Mouse (Mus musculus): Measurements from ENCODE around the gene Ctdspl.

Gene Ctdspl

GRCm38 (mm10) chr9:118986286-118986685 lies 60.0 kb downstream of the Ctdspl start:
- CTCF ChIA-PET: no interaction called here

- CTCF ChIA-PET: no interaction called here
These were observed 62.7 kb downstream of the Ctdspl start for GRCm38 (mm10) chr9:118988787-118989580.

GRCm38 (mm10) chr9:118990490-118990889 lies 64.2 kb downstream of the Ctdspl start:
- CTCF ChIA-PET: no interaction called here

- CTCF ChIA-PET: no interaction called here
These were observed 65.7 kb downstream of the Ctdspl start for GRCm38 (mm10) chr9:118991750-118992585.

- CTCF ChIA-PET: no interaction called here
These were observed 66.3 kb downstream of the Ctdspl start for GRCm38 (mm10) chr9:118992586-118992955.

GRCm38 (mm10) chr9:118994524-118995227 lies 68.4 kb downstream of the Ctdspl start:
- CTCF ChIA-PET: no interaction called here

GRCm38 (mm10) chr9:118995539-118995938 lies 69.3 kb downstream of the Ctdspl start:
- CTCF ChIA-PET: no interaction called here

GRCm38 (mm10) chr9:118997241-118997640 lies 71.0 kb downstream of the Ctdspl start:
- CTCF ChIA-PET: interaction anchor here (0.6 kb wide), 1 partner anchor 18 kb away, joined by 3 read pairs; no protein-coding TSS in a partner anchor

GRCm38 (mm10) chr9:119000196-119000595 lies 73.9 kb downstream of the Ctdspl start:
- CTCF ChIA-PET: no interaction called here

- CTCF ChIA-PET: no interaction called here
These were observed 76.0 kb downstream of the Ctdspl start for GRCm38 (mm10) chr9:119002267-119002666.

- CTCF ChIA-PET: no interaction called here
These were observed 77.9 kb downstream of the Ctdspl start for GRCm38 (mm10) chr9:119003990-119004702.

GRCm38 (mm10) chr9:119004703-119005076 lies 78.4 kb downstream of the Ctdspl start:
- CTCF ChIA-PET: no interaction called here

- CTCF ChIA-PET: no interaction called here
These were observed 79.2 kb downstream of the Ctdspl start for GRCm38 (mm10) chr9:119005303-119006029.

- CTCF ChIA-PET: no interaction called here
These were observed 81.0 kb downstream of the Ctdspl start for GRCm38 (mm10) chr9:119007266-119007665.

- CTCF ChIA-PET: no interaction called here
These were observed 82.6 kb downstream of the Ctdspl start for GRCm38 (mm10) chr9:119008871-119009270.

GRCm38 (mm10) chr9:119010156-119010710 lies 84.0 kb downstream of the Ctdspl start:
- CTCF ChIA-PET: no interaction called here

GRCm38 (mm10) chr9:119016785-119017507 lies 90.7 kb downstream of the Ctdspl start:
- CTCF ChIA-PET: no interaction called here

GRCm38 (mm10) chr9:119021731-119022130 lies 95.5 kb downstream of the Ctdspl start:
- CTCF ChIA-PET: no interaction called here

- CTCF ChIA-PET: no interaction called here
These were observed 99.0 kb downstream of the Ctdspl start for GRCm38 (mm10) chr9:119025263-119025662.

- CTCF ChIA-PET: no interaction called here
These were observed 99.6 kb downstream of the Ctdspl start for GRCm38 (mm10) chr9:119025832-119026331.

Data from spleen, embryonic (tissue).